Comparison of ENCODE assay signal across 9 mouse cellular contexts in the genomic region with DNA sequence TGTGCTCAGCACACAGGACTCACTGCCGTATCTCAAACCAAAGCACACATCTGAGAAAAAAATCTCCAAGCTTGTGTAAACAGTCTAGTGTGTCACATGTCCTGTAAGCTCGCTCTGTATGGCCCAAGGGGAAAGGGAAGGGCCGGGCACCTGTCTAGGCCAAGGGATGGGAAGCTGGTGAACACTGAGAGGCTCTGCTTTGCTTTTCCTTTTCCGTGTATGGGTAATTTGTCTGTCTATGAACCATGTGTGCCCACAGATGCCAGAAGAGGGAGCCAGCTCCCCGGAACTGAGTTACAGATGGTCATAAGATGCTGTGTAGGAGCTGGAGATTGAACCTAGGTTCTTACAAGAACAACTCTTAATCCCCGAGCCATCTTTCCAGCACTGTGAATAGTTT. TPM values are rescaled to one million over a fixed set of nuclear protein-coding genes. Genes with fewer than 3 reads are reported as not detected.
A peak's percentile ranks its signal among the peaks of the same experiment; 100 is the strongest.
DNase-seq lines count a peak whose midpoint lies in the region; ATAC-seq lines count a peak whose summit lies in the region.
"Had no signal": no experiment of that assay in that cellular context is flagged by ENCODE, and none has a peak within 500 bp of the region (broad histone marks: within the 10 kb centered on the region; RNA-seq: fewer than 3 reads in every experiment).

No protein-coding gene starts in this region.

- H3K4me1 ChIP-seq in kidney, embryonic 14.5 days (ENCODE audit: control insufficient read depth, insufficient read depth, low read length), result no peaks in the 10 kb centered on the region
- H3K4me1 ChIP-seq: hindbrain, embryonic 15.5 days had no signal

- no peak overlapping the region for H3K4me2 ChIP-seq in kidney, embryonic 14.5 days (replicated peaks; ENCODE audit: low read depth, low read length)
- H3K4me2 ChIP-seq: hindbrain, embryonic 15.5 days had no signal

- no peak for ATAC-seq in kidney, embryonic 14.5 days (ENCODE audit: low FRiP score, low TSS enrichment)
- ATAC-seq in CD4-positive, CD25-positive, alpha-beta regulatory T cell, adult 4 months, result peak; percentile 64
- ATAC-seq in megakaryocyte, adult 5-6 weeks (ENCODE audit: poor library complexity, severe bottlenecking), result peak; percentile 76

- no peak overlapping the region for H3K27ac ChIP-seq in kidney, embryonic 14.5 days (ENCODE audit: low read depth, low read length)
- H3K27ac ChIP-seq: hindbrain, embryonic 15.5 days had no signal

- H3K36me3 ChIP-seq in kidney, embryonic 14.5 days (ENCODE audit: control insufficient read depth, insufficient read depth, low read length), result peaks cover 82% of the 10 kb centered on the region

- peak; percentile 62 for DNase-seq in kidney, adult 11 months
- DNase-seq in adipocyte (ENCODE audit: low spot score), result peak; percentile 30
- DNase-seq in kidney, postnatal 10 days, result peak; percentile 70
- DNase-seq in retina, postnatal 1 day, result no peak
- DNase-seq in ovary, postnatal 14 days (ENCODE audit: low spot score), result no peak

- WGBS in kidney, embryonic 14.5 days, result 77% methylated on average over 6 of the region's 6 CpGs

- no peak overlapping the region for H3K4me3 ChIP-seq in kidney, embryonic 14.5 days (ENCODE audit: low read length)
- H3K4me3 ChIP-seq: hindbrain, embryonic 15.5 days had no signal

- H3K9ac ChIP-seq in kidney, embryonic 14.5 days (ENCODE audit: low read depth, low read length), result no peak overlapping the region
- H3K9ac ChIP-seq: hindbrain, embryonic 15.5 days had no signal

- H3K27me3 ChIP-seq in kidney, embryonic 14.5 days (ENCODE audit: control insufficient read depth, insufficient read depth, low read length), result no peaks in the 10 kb centered on the region
- H3K27me3 ChIP-seq: hindbrain, embryonic 15.5 days had no signal

- H3K9me3 ChIP-seq in kidney, embryonic 14.5 days (ENCODE audit: control insufficient read depth, low read length), result no peaks in the 10 kb centered on the region
- H3K9me3 ChIP-seq: hindbrain, embryonic 15.5 days had no signal

RNA-seq across cellular contexts. Expression of gene Usp39, which starts 18.7 kb away (rescaled TPM):
- 51.3 and 69.1 TPM in 2 replicates for polyA plus RNA-seq in kidney, embryonic 14.5 days (2014; fragmentation: Nextera tagmentation; extraction: Ambion mirVana)
- polyA plus RNA-seq in CD4-positive, CD25-positive, alpha-beta regulatory T cell, adult 4 months (2017; shearing (Covaris generic)), result 10 to 100 TPM; 19.2 to 19.7 TPM
- total RNA-seq in megakaryocyte, adult 5-6 weeks (2015), result 36.8 and 42.1 TPM in 2 replicates
- 71.7 and 77.1 TPM in 2 replicates for total RNA-seq in megakaryocyte, adult 5-6 weeks (2017)

RNA-seq across cellular contexts. Expression of gene 0610030E20Rik, which starts 20.8 kb away (rescaled TPM):
- polyA plus RNA-seq in kidney, embryonic 14.5 days (2014; fragmentation: Nextera tagmentation; extraction: Ambion mirVana), result 26.7 and 29.8 TPM in 2 replicates
- 10 to 100 TPM; 17.7 to 18.4 TPM for polyA plus RNA-seq in CD4-positive, CD25-positive, alpha-beta regulatory T cell, adult 4 months (2017; shearing (Covaris generic))
- 34.0 and 40.5 TPM in 2 replicates for total RNA-seq in megakaryocyte, adult 5-6 weeks (2015)
- total RNA-seq in megakaryocyte, adult 5-6 weeks (2017), result 26.7 and 30.7 TPM in 2 replicates

RNA-seq across cellular contexts. Expression of gene Sftpb, which starts 21.9 kb away (rescaled TPM):
- not detected in 2 replicates for polyA plus RNA-seq in kidney, embryonic 14.5 days (2014; fragmentation: Nextera tagmentation; extraction: Ambion mirVana)
- not detected for polyA plus RNA-seq in CD4-positive, CD25-positive, alpha-beta regulatory T cell, adult 4 months (2017; shearing (Covaris generic))
- total RNA-seq in megakaryocyte, adult 5-6 weeks (2015), result 0.60 TPM in 1 of 2 replicates, not detected in the other
- not detected in 2 replicates for total RNA-seq in megakaryocyte, adult 5-6 weeks (2017)

RNA-seq across cellular contexts. Expression of gene Tmem150a, which starts 29.0 kb away (rescaled TPM):
- 18.3 and 18.7 TPM in 2 replicates for polyA plus RNA-seq in kidney, embryonic 14.5 days (2014; fragmentation: Nextera tagmentation; extraction: Ambion mirVana)
- 1 to 10 TPM in 1 of 2 experiments, under 1 TPM in 1; 0.57 to 1.6 TPM for polyA plus RNA-seq in CD4-positive, CD25-positive, alpha-beta regulatory T cell, adult 4 months (2017; shearing (Covaris generic))
- total RNA-seq in megakaryocyte, adult 5-6 weeks (2015), result 0.20 and 2.3 TPM in 2 replicates
- 0.26 and 0.45 TPM in 2 replicates for total RNA-seq in megakaryocyte, adult 5-6 weeks (2017)

RNA-seq across cellular contexts. Expression of gene Rnf181, which starts 40.5 kb away (rescaled TPM):
- polyA plus RNA-seq in kidney, embryonic 14.5 days (2014; fragmentation: Nextera tagmentation; extraction: Ambion mirVana), result 103 and 106 TPM in 2 replicates
- polyA plus RNA-seq in CD4-positive, CD25-positive, alpha-beta regulatory T cell, adult 4 months (2017; shearing (Covaris generic)), result 100 to 1,000 TPM; 141 to 148 TPM
- total RNA-seq in megakaryocyte, adult 5-6 weeks (2015), result 69.3 and 70.0 TPM in 2 replicates
- 49.5 and 52.1 TPM in 2 replicates for total RNA-seq in megakaryocyte, adult 5-6 weeks (2017)

Comparison
In these comparisons a context has a peak if more than half of its experiments do, and no peak if none do; other contexts are left out.
1. DNase-seq: peak in kidney, adult 11 months (single experiment), adipocyte (single experiment) and kidney, postnatal 10 days (single experiment); none in retina, postnatal 1 day (single experiment) and ovary, postnatal 14 days (single experiment).